Mouse (Mus musculus) right cerebral cortex, postnatal 14 days (tissue): Measurements from ENCODE around the gene Ift43.

Experiments used
- DNase-seq: peaks from one replicate; pipeline ENCODE4 v3.0.0; 2022

Gene Ift43

GRCm38 (mm10) chr12:86082481-86083012 lies at the start of gene Ift43:
TSS of gene Ift43 (plus strand) at chr12:86082541.
- DNase-seq = peak; percentile 80

GRCm38 (mm10) chr12:86035586-86035985 lies 46.8 kb upstream of the Ift43 start:
- DNase-seq = no peak

GRCm38 (mm10) chr12:86036368-86037166 lies 45.8 kb upstream of the Ift43 start:
- no peak for DNase-seq

DNA sequence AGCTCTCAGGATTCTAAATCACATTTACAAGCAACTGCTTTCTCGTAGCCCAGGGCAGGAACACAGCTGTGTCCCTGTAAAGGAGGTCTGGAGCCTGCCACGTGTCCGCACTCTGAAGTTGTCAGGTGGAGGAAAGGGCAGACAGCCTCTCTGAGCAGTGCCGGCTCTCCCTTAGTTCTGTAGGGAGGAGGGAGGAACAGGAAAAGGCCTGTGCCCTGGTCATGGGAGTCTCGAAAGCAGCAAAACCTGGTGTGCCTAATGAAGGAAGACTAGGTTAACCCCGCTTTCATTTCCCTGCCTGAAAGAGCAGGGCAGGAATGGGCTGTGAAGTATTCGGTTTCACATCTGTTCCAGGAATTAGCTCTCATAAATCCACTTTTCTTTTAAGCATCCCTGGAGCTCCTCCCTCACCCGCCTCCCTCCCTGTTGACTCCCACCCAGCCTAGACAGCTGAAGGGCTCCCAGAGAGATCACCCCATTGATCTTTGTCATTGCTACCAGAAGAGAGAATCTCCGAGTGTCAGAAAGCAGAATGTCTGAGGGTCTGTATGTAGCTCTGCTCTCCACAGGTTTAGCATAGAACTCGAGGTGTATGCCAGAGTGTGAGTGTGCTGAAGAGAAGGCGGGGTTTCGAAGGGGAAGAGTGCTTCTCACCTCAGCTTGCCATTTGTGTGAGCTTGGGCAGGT lies 45.0 kb upstream of the Ift43 start:
- no peak for DNase-seq

DNA sequence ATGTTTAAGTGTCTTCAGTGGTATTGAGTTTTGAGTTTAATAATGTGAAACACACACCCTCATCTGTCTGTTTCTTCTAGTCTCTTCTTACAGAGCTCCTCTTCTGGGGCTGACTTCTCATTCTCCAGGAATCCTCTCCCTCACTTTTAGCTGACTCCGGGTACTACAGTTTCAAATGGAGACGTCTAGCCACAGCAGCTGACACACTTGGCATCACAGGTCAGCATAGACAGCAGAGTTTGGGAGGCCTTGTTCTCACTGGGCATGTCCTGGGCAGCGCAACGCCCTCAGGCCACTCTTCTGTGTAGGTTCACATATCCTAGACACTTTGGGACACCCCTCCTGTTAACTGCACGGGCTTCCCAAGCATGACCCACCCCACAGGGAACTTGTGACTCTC lies 43.3 kb upstream of the Ift43 start:
- no peak for DNase-seq

DNA sequence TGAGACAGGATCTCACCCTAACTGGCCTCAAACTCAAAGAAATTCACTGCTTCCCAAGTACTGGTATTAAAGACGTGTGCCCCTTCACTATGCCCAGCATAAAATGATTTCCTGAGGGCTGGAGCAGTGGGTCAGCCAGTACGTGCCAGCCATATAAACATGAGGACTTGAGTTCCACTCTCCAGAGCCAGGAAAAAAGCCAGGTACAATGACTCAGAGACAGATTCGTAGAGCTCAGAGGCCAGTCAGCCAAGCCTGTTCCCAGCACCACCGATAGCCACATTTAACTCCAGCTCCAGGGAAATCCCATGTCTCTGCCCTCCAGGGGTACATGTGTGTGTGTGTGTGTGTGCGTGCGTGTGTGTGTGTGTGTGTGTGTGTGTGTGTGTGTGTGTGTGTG lies 42.6 kb upstream of the Ift43 start:
- DNase-seq = no peak

DNA sequence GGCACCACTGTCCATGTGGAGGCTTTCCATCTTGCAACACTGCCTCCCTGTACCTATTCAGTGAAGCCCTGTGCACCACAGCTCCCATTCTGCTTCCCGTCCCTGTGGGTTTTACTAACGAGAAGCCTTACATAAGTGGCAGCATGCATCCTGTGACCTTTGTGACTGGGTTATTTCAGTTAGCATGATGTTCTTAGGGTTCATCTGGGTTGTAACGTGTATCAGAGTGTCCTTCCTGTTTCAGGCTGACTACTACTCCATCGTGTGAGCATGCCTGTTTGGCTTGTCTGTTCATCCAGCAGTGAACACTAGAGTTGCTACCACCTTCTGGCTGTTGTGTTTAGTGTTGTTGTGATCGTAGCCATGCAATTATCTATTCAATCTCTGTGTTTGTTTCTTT lies 36.2 kb upstream of the Ift43 start:
- no peak for DNase-seq

- no peak for DNase-seq
These were observed 35.6 kb upstream of the Ift43 start for GRCm38 (mm10) chr12:86046776-86047175.

DNA sequence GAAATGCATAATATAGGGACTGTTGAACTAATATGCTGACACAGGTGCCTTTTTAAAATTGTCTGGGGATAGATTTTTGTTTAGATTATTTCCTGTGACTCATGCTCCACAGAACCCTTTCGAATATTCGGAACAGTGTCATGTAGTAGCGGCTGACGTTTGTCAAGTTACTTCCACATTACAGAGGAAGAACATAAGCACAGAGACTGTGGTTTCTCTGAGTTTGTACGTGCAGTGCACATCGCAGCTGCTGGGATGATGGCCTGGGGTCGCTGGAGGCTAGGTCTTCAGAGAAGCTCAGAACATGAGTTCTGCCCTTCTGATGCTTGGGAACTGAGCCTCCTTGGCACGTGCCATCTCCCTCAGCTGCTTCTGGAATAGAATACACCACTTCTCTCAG lies 35.0 kb upstream of the Ift43 start:
- DNase-seq = no peak

GRCm38 (mm10) chr12:86049813-86050212 lies 32.5 kb upstream of the Ift43 start:
- no peak for DNase-seq

DNA sequence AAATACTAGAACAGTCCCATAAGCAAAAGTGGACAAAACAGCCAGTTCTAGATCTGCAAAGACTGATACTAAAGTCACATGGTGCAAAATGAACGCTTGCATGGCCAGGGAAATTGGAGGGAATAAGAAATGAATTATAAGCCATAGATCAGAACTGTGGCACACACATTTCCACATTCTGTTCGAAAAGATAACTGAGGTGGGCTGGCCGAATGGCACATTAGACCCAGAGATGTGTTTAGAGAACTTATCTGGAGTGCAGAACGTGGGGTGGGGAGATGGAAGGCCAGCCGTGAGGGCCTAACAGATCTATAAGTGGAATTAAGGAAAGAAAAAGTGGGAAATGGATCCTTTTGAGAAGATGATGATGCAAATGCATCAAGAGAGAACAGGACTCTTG lies 30.9 kb upstream of the Ift43 start:
- no peak for DNase-seq

DNA sequence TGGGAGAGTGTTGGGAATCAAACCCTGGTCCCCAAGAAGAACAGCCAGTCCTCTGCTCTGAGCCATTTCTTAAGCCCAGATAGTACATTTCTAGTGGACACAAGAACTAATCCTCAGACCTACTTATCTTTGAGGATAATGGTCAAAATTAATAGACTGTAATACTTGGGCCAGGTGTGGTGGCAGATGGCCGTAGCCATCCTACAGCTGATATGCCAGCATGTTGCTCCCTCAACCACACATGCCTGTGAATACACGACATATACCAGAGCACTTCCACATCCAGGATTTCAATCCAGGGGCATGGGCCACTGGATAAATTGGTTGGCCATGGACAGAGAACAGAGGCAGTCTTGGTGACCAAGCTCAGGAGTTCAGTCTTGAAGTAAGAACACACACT lies 27.0 kb upstream of the Ift43 start:
- DNase-seq = no peak

DNA sequence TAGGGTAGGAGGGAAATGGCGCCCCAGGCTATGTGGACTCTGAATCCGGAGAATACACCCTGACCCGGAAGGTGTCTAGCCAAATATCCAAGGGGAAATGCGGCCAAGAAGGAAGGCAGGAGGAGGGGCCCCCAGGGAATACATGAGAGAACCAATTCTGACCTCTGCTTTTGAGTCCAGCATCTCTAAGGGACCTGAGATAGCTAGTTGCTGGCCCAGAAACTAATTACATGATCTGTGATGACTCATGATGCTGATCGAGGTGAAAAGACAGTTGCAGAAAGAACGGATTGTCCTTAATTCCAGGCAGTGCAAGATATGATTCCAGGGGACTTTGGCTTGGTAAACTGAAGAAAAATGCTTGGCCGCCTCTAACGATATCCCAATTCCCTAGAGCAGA lies 25.4 kb upstream of the Ift43 start:
- DNase-seq = no peak

DNA sequence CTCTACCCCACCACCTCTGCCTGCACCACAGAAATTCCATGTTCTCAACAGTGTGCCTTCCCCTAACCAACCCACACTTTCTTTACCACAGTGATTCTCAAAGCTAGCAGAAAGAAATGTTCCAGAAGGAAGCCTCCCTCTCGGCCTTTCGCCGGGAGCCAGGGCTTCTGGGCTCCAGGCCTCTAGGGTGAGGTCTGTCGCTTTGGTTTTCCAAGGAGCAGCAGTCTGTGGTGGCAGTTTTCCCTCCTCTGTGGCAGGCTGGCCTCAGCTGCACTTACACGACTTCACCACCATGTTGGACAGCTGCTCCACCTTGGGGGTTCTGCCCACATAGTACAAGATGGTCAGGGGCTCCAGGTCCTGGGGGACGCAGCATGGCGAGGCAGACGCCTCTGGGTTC lies 24.8 kb upstream of the Ift43 start:
- DNase-seq = no peak

GRCm38 (mm10) chr12:86059341-86059740 lies 23.0 kb upstream of the Ift43 start:
- no peak for DNase-seq

DNA sequence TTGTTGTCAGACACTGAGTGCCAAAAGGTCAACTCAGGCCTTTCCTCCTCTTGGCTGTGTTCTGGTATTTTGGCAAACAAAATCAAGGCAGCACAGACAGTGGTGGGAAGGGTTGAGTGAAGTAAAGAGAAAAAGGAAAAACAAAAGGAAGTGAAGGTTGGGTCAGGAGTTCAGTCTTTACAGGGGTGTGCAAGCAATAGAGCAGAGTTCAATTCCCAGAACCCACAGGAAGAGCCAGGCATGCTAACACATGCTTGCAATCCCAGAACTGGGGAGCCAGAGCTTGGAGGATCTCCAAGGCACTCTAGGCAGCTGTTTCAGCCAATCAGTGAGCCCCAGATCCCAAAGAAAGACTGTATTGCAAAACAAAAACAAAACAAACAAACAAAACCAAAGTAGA lies 17.5 kb upstream of the Ift43 start:
- DNase-seq = no peak

- DNase-seq = no peak
These were observed 10.9 kb upstream of the Ift43 start for GRCm38 (mm10) chr12:86071432-86071831.

DNA sequence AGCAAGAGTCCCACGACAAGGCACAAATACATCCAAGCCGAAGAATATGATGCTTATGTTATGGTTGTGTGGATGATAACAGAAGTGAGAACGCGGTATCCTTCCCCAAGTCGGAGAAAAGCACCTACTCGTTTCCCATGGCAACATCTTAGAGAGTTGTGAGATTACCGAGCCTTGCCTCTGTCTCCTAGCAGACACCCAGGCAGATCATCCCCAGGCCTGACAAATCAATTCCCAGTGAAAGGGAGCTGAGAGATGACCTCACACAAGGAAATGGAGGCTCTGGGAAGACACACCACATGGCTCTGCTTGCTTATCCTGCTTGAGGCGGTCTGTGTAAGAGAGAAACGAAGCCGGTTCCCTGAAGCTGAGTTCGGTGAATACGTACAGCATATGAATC lies 7.7 kb upstream of the Ift43 start:
- no peak for DNase-seq

GRCm38 (mm10) chr12:86075358-86075757 lies 7.0 kb upstream of the Ift43 start:
- no peak for DNase-seq

DNA sequence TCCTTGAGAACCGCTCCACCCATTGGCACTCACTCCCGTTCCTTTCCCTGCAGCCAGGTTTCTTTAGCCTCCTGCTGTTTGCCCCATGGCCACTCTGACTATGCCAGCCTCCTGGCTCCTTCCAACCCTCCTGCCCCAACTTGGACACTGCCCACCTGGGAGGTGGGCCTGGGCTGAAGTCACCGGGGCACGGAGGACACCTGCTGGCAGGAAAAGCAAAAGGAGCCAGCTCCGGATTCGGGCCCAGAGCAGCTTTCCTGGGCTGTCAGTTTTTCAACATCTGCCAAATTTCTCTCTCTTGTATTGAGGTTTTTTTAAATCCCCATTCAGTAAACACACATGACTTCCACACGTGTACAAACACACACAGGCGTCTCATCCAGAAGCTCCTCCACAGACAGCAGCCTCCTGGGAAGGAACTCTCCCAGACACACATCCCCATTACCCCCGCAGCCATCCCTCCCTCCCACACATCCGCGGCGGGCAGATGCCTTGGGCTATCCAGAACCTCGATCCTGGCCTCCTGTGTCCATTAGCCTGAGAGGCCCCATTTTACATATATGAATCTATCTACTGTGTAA lies 5.9 kb upstream of the Ift43 start:
- DNase-seq = peak; percentile 43

- no peak for DNase-seq
These were observed 5.0 kb upstream of the Ift43 start for GRCm38 (mm10) chr12:86077322-86077721.

GRCm38 (mm10) chr12:86077736-86078135 lies 4.6 kb upstream of the Ift43 start:
- no peak for DNase-seq

DNA sequence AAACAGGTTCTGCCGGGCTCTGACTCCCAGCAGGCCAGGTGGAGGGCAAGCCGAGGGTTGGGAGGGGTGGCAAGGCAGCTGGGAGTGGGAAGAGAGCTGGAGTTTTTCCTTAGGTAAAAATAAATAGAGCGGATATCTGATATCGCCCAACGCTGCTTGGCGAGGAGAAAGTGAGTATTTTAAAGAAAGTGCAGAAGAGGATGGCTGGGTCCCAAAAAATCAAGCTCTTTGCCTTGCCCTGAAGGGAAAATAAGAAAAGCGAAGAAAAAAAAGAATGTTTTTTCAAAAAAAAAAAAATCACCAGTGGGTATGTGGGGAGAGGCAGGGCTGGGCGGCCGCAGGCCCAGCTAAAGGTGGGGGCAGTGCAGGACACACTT lies 4.2 kb upstream of the Ift43 start:
- DNase-seq = no peak
